Mouse (Mus musculus): Measurements from ENCODE around the gene Atox1. TPM values are rescaled to one million over a fixed set of nuclear protein-coding genes. Genes with fewer than 3 reads are reported as not detected.

Gene Atox1
- polyA plus RNA-seq, 1 experiment from 2014 or later: 292 TPM

DNA sequence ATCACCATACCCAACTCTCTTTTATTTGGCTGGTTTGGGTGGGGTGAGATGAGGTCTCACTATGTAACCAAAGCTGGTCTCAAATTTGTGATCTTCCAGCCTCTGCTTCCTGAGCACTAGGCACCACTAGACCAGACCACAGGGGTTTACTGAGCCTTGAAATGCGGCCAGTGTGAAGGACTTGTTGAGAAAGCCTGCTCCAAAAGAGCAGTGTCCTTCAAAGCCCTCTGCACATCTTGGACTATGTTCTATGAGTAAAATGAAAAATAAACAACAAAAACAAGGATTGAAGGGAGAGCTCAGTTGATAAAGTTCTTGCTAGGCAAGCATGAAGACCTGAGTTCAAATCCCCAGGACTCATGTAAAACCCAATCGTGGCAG is 47.6 kb downstream of the Atox1 start:
- Histone ChIP-seq H3K36me3 (ENCODE audit: control insufficient read depth, insufficient read depth, low read length) (no peaks in the 10 kb centered on the region; the same call in 1 of the 2 replicates), H3K4me2 (ENCODE audit: low read length) (no peak overlapping the region), H3K9ac (ENCODE audit: low read length) (no peak overlapping the region), H3K27ac (ENCODE audit: low read depth, low read length) (no peak overlapping the region), H3K9me3 (replicated peaks; ENCODE audit: control insufficient read depth, low read length) (no peaks in the 10 kb centered on the region), H3K4me3 (ENCODE audit: low read depth, low read length) (no peak overlapping the region), H3K4me1 (ENCODE audit: control insufficient read depth, insufficient read depth, low read length) (peaks cover 7% of the 10 kb centered on the region), H3K27me3 (replicated peaks; ENCODE audit: control insufficient read depth, insufficient read depth, low read length) (no peaks in the 10 kb centered on the region)
- no peak for DNase-seq (ENCODE audit: low spot score)
- whole genome bisulfite sequencing: 84% methylated on average over 2 of the region's 2 CpGs
- ATAC-seq: no peak

DNA sequence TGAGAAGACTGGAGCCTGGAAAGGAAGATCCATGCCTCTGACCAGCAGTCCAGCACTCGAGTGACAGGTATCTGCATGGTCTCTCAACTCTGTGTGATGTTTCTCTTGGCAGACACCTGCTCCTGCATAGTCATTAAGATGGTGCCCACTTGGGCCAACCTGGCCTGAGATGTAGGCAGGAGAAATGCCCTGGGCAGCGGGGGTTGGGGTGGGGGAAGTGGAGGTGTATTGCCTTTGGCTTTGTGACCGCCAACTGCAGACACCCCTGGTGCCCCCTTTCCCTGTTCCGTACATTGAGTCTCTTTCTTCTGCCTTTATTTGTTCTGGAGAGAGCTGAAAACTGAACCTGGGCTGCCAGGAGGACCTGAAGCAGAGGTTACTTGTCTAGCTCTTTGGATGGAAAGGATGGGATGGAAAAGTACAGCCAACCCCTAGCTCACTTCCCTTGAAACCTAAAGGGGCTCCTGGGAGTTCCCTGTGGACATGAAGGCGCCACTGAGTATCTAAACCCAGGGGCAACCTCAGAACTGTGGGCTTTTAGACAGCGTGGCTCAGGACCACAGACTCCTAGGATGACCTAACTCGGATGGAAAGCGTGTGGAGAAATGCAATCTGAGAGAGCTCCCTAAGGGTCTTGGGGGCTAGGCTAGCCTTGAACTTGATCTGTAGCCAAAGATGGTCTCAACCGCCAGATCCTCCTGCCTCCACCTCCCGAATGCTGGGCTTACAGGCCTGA is 48.2 kb downstream of the Atox1 start:
- H3K4me1 ChIP-seq (ENCODE audit: control insufficient read depth, insufficient read depth, low read length): peaks cover 1% of the 10 kb centered on the region; the same call in 1 of the 2 replicates
- DNase-seq (ENCODE audit: low spot score) (no peak), ATAC-seq (no peak)
- WGBS: 90% methylated on average over 10 of the region's 10 CpGs
- H3K9ac ChIP-seq (ENCODE audit: low read length): no peak overlapping the region
- no peaks in the 10 kb centered on the region; the same call in 1 of the 2 replicates for H3K36me3 ChIP-seq (ENCODE audit: control insufficient read depth, insufficient read depth, low read length)
- H3K4me3 ChIP-seq (ENCODE audit: low read depth, low read length): no peak overlapping the region
- H3K27me3 ChIP-seq (replicated peaks; ENCODE audit: control insufficient read depth, insufficient read depth, low read length): no peaks in the 10 kb centered on the region
- no peaks in the 10 kb centered on the region for H3K9me3 ChIP-seq (replicated peaks; ENCODE audit: control insufficient read depth, low read length)
- H3K27ac ChIP-seq (ENCODE audit: low read depth, low read length): no peak overlapping the region
- no peak overlapping the region for H3K4me2 ChIP-seq (ENCODE audit: low read length)

DNA sequence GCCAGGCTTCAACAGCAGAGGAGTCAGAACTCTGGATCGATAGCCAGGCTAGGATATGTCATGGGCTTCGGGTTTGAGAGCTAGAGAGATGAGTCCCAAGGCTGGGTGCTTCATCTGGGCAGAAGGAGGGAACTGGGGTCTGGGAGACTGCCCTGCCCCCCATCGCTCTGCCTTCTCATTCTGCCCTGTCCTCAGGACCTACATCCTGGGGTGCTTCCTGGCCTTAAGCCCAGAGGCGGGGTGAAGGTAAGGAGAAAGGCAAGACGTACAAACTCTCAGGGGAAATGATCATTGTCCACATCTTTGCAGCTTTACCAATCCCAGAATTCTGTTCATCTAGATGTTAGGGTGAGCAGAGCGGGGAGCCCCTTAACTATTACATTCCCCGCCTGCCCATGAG is 49.0 kb downstream of the Atox1 start:
- 92% methylated on average over 7 of the region's 7 CpGs for WGBS
- Histone ChIP-seq H3K9me3 (replicated peaks; ENCODE audit: control insufficient read depth, low read length) (no peaks in the 10 kb centered on the region), H3K9ac (ENCODE audit: low read length) (no peak overlapping the region), H3K27me3 (replicated peaks; ENCODE audit: control insufficient read depth, insufficient read depth, low read length) (no peaks in the 10 kb centered on the region), H3K4me2 (ENCODE audit: low read length) (no peak overlapping the region), H3K4me3 (ENCODE audit: low read depth, low read length) (no peak overlapping the region), H3K36me3 (ENCODE audit: control insufficient read depth, insufficient read depth, low read length) (no peaks in the 10 kb centered on the region; the same call in 1 of the 2 replicates), H3K4me1 (ENCODE audit: control insufficient read depth, insufficient read depth, low read length) (no peaks in the 10 kb centered on the region), H3K27ac (ENCODE audit: low read depth, low read length) (no peak overlapping the region)
- ATAC-seq: no peak
- DNase-seq (ENCODE audit: low spot score): no peak

DNA sequence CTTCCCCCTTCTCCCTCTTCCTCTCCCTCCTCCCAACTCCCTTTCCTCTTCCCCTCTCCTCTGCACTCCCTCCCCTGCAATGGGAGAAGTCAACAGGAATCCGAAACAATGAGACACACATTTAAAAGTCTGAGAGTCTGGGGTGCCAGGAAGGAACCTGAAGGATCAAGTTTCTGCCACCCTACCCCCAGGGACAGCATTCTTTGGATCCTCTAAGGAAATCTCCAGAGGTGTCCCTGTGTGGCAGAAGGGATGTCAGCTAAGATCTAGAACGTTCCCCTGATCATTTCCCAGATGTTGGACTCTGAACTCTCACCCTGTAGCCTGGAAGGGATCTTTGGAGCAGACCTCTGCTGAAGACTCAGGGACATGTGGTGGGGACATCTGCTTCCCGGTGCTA is 50.5 kb downstream of the Atox1 start:
- Histone ChIP-seq H3K36me3 (ENCODE audit: control insufficient read depth, insufficient read depth, low read length) (no peaks in the 10 kb centered on the region; the same call in 1 of the 2 replicates), H3K4me3 (ENCODE audit: low read depth, low read length) (no peak overlapping the region), H3K9ac (ENCODE audit: low read length) (no peak overlapping the region), H3K4me2 (ENCODE audit: low read length) (no peak overlapping the region), H3K27me3 (replicated peaks; ENCODE audit: control insufficient read depth, insufficient read depth, low read length) (no peaks in the 10 kb centered on the region), H3K27ac (ENCODE audit: low read depth, low read length) (no peak overlapping the region), H3K4me1 (ENCODE audit: control insufficient read depth, insufficient read depth, low read length) (no peaks in the 10 kb centered on the region), H3K9me3 (replicated peaks; ENCODE audit: control insufficient read depth, low read length) (no peaks in the 10 kb centered on the region)
- 78% methylated on average over 3 of the region's 3 CpGs for WGBS
- no peak for ATAC-seq
- DNase-seq (ENCODE audit: low spot score): no peak

DNA sequence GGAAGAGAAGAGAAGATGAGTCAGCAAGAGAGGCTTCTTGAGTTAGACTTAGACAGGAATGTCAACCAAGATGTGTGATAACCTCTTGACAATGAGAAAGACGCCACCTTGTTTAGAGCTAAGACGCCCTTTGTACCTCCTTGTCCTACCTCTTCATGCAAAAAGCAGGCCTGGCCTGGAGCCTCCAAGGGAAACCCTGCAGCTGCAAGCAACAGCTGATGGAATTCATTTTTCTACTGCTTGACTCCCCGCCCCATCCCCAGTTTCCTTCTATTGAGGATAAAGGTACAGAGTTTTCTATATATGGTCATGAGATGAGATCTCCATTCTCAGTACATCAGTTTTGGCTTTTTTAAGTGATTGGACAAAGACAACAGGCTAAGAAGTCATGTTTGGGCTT is 51.0 kb downstream of the Atox1 start:
- WGBS: 89% methylated on average over 3 of the region's 3 CpGs
- Histone ChIP-seq H3K27ac (ENCODE audit: low read depth, low read length) (no peak overlapping the region), H3K4me3 (ENCODE audit: low read depth, low read length) (no peak overlapping the region), H3K4me1 (ENCODE audit: control insufficient read depth, insufficient read depth, low read length) (no peaks in the 10 kb centered on the region), H3K36me3 (ENCODE audit: control insufficient read depth, insufficient read depth, low read length) (no peaks in the 10 kb centered on the region; the same call in 1 of the 2 replicates), H3K9ac (ENCODE audit: low read length) (no peak overlapping the region), H3K9me3 (replicated peaks; ENCODE audit: control insufficient read depth, low read length) (no peaks in the 10 kb centered on the region), H3K4me2 (ENCODE audit: low read length) (no peak overlapping the region), H3K27me3 (replicated peaks; ENCODE audit: control insufficient read depth, insufficient read depth, low read length) (no peaks in the 10 kb centered on the region)
- ATAC-seq (no peak), DNase-seq (ENCODE audit: low spot score) (no peak)

DNA sequence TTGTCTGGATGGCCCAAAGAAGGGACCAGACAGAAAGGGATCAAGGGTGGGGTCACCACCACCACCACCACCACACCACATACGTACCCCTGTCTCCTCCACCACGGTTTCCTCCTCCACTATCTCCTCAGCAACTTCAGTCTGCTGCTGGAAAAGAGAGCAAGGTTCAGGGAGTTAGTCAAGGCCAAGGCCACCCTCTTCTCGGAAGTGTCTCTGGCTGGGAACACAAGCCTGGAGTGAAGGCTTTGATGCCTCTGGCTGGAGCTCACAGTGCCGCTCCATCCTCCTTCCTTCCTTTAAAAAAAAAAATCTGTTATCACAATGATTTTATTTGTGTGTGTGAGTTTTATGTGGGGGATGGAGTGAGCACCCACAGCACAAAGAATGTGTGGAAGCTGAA is 53.9 kb downstream of the Atox1 start:
- no peak overlapping the region for H3K9ac ChIP-seq (ENCODE audit: low read length)
- H3K4me3 ChIP-seq (ENCODE audit: low read depth, low read length): no peak overlapping the region
- no peak overlapping the region for H3K27ac ChIP-seq (ENCODE audit: low read depth, low read length)
- H3K4me1 ChIP-seq (ENCODE audit: control insufficient read depth, insufficient read depth, low read length): no peaks in the 10 kb centered on the region
- WGBS: 90% methylated on average over 4 of the region's 4 CpGs
- DNase-seq (ENCODE audit: low spot score) (no peak), ATAC-seq (no peak)
- H3K27me3 ChIP-seq (replicated peaks; ENCODE audit: control insufficient read depth, insufficient read depth, low read length): no peaks in the 10 kb centered on the region
- no peaks in the 10 kb centered on the region for H3K9me3 ChIP-seq (replicated peaks; ENCODE audit: control insufficient read depth, low read length)
- no peak overlapping the region for H3K4me2 ChIP-seq (ENCODE audit: low read length)
- H3K36me3 ChIP-seq (ENCODE audit: control insufficient read depth, insufficient read depth, low read length): no peaks in the 10 kb centered on the region; the same call in none of the 2 replicates

DNA sequence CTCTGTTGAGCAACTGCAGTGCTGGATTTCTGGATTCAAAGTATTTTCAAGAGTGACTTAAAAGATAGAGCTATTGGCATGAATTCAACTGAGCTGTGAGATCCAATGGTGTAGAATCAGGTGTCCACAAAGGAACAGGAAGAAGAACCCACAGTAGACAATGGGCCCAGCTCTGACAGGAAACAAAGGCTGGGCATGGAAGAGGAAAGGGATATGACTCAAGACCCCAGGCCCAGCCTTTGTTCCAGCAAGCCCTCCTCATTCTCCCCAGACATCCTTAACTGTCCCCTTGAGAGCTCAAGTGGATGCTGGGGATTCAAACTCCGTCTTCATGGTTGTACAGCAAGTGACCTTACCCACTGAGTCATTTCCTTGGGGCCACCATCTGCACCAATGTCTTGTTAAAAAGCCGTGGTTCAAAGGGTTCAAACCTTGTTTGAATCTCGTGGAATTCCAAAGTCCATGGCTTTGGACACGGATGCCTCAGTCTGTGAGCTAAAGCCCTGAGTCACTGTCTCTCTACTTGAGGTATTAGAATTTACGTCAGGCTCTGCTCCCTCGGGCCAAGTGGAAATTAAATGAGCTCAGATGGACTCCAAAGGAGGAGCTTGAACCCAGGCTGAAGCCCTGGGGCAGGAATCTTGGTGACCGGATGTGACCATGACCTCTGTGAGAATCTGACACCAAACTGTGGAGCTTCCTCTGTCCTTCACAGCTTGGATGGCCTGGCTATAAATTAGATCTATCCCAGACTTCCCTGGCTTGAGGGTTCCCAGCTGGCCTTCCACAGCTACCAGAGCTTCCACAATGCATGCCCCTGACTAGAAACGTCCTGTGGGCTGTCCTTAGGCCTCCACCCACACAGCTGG is 55.2 kb downstream of the Atox1 start:
- Histone ChIP-seq H3K4me3 (ENCODE audit: low read depth, low read length) (no peak overlapping the region), H3K27ac (ENCODE audit: low read depth, low read length) (no peak overlapping the region), H3K9me3 (replicated peaks; ENCODE audit: control insufficient read depth, low read length) (no peaks in the 10 kb centered on the region), H3K27me3 (replicated peaks; ENCODE audit: control insufficient read depth, insufficient read depth, low read length) (no peaks in the 10 kb centered on the region), H3K9ac (ENCODE audit: low read length) (no peak overlapping the region), H3K36me3 (ENCODE audit: control insufficient read depth, insufficient read depth, low read length) (no peaks in the 10 kb centered on the region; the same call in none of the 2 replicates), H3K4me2 (ENCODE audit: low read length) (no peak overlapping the region), H3K4me1 (ENCODE audit: control insufficient read depth, insufficient read depth, low read length) (no peaks in the 10 kb centered on the region)
- WGBS: 82% methylated on average over 8 of the region's 8 CpGs
- DNase-seq (ENCODE audit: low spot score): no peak
- ATAC-seq: no peak

DNA sequence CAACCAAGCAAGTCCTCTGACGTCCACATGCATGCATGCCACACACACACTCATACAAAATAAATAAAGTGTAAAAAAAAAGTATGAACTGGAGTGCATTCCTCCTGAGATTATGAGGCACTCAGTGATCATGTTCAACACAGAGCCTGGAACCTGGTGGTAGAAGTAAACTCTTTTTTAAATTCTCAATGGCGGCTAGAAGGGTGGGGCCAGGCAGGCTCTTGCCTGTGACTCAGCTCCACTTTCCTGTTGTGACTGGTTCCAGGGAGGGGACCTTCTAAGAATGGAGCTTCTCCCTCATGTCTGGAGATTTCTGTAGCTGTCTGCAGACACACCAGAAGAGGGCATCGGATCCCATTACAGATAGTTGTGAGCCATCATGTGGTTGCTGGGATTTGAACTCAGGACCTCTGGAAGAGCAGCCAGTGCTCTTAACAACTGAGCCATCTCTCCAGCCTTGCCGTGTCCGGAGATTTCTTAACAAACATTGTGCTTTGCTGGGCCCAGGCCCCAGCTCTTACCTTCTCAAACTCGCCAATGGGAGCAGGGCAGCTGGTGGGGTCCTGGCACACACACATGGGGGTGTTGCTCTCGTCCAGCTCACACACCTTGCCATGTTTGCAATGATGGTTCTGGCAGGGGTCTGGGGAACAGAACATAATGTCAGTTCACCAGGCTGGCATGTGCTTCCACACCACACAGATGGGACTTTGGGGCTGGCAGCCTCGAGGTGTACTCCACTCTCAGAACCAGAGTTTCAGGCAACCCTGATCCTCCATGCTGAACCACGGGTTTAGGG is 56.2 kb downstream of the Atox1 start:
- ATAC-seq: no peak
- no peaks in the 10 kb centered on the region; the same call in none of the 2 replicates for H3K36me3 ChIP-seq (ENCODE audit: control insufficient read depth, insufficient read depth, low read length)

More for the DNA sequence above, 56.2 kb downstream of the Atox1 start:
- no peak overlapping the region for H3K4me3 ChIP-seq (ENCODE audit: low read depth, low read length)
- H3K4me2 ChIP-seq (ENCODE audit: low read length): no peak overlapping the region
- no peaks in the 10 kb centered on the region for H3K27me3 ChIP-seq (replicated peaks; ENCODE audit: control insufficient read depth, insufficient read depth, low read length)
- DNase-seq (ENCODE audit: low spot score): no peak
- H3K4me1 ChIP-seq (ENCODE audit: control insufficient read depth, insufficient read depth, low read length): no peaks in the 10 kb centered on the region
- no peak overlapping the region for H3K27ac ChIP-seq (ENCODE audit: low read depth, low read length)
- 89% methylated on average over 9 of the region's 9 CpGs for WGBS
- no peaks in the 10 kb centered on the region for H3K9me3 ChIP-seq (replicated peaks; ENCODE audit: control insufficient read depth, low read length)
- no peak overlapping the region for H3K9ac ChIP-seq (ENCODE audit: low read length)

All from forebrain, embryonic 14.5 days (tissue).